Mouse (Mus musculus): Measurements from ENCODE around the gene Kank4.
"Not testable (repeated sequence)": the region's sequence is repeated elsewhere in the genome, so short reads cannot be mapped to it uniquely, and the experiment has no call there.

Gene Kank4

GRCm38 (mm10) chr4:98776721-98777427 lies 40.5 kb downstream of the Kank4 start:
- in situ Hi-C loops (cut with MboI), result no loop called here

- in situ Hi-C loops (cut with MboI), result no loop called here
These were observed 43.6 kb downstream of the Kank4 start for GRCm38 (mm10) chr4:98773785-98774184.

GRCm38 (mm10) chr4:98767134-98768133 lies 49.9 kb downstream of the Kank4 start:
- in situ Hi-C loops (cut with MboI), result no loop called here

- in situ Hi-C loops (cut with MboI), result no loop called here
These were observed 58.3 kb downstream of the Kank4 start for GRCm38 (mm10) chr4:98758872-98759518.

- in situ Hi-C loops (cut with MboI), result no loop called here
These were observed 59.1 kb downstream of the Kank4 start for GRCm38 (mm10) chr4:98758012-98758821.

- in situ Hi-C loops (cut with MboI), result no loop called here
These were observed 61.2 kb downstream of the Kank4 start for GRCm38 (mm10) chr4:98756141-98756540.

GRCm38 (mm10) chr4:98754456-98754855 lies 62.9 kb downstream of the Kank4 start:
- in situ Hi-C loops (cut with MboI), result no loop called here

- in situ Hi-C loops (cut with MboI), result no loop called here
These were observed 73.5 kb downstream of the Kank4 start for GRCm38 (mm10) chr4:98743906-98744210.

- in situ Hi-C loops (cut with MboI), result no loop called here
These were observed 74.0 kb downstream of the Kank4 start for GRCm38 (mm10) chr4:98743209-98743905.

GRCm38 (mm10) chr4:98739753-98740152 lies 77.6 kb downstream of the Kank4 start:
- in situ Hi-C loops (cut with MboI), result no loop called here

GRCm38 (mm10) chr4:98733660-98734059 lies 83.7 kb downstream of the Kank4 start:
- in situ Hi-C loops (cut with MboI), result no loop called here

- in situ Hi-C loops (cut with MboI), result no loop called here
These were observed 88.6 kb downstream of the Kank4 start for GRCm38 (mm10) chr4:98728716-98729115.

GRCm38 (mm10) chr4:98727959-98728347 lies 89.4 kb downstream of the Kank4 start:
- in situ Hi-C loops (cut with MboI), result no loop called here

- in situ Hi-C loops (cut with MboI), result no loop called here
These were observed 89.9 kb downstream of the Kank4 start for GRCm38 (mm10) chr4:98727295-98727958.

GRCm38 (mm10) chr4:98726590-98727237 lies 90.6 kb downstream of the Kank4 start, which contains the start of gene L1td1:
TSS of gene L1td1 (plus strand) at chr4:98726734.
- in situ Hi-C loops (cut with MboI), result no loop called here

GRCm38 (mm10) chr4:98725439-98725838 lies 91.9 kb downstream of the Kank4 start:
- in situ Hi-C loops (cut with MboI), result no loop called here

GRCm38 (mm10) chr4:98724682-98725081 lies 92.7 kb downstream of the Kank4 start:
- in situ Hi-C loops (cut with MboI), result not testable (repeated sequence)

GRCm38 (mm10) chr4:98722454-98722853 lies 94.9 kb downstream of the Kank4 start:
- in situ Hi-C loops (cut with MboI), result no loop called here

GRCm38 (mm10) chr4:98718547-98718917 lies 98.8 kb downstream of the Kank4 start:
- in situ Hi-C loops (cut with MboI), result no loop called here
